Mouse (Mus musculus): ENCODE measurements around the gene Vmn2r39.
"Not testable (repeated sequence)": the region's sequence is repeated elsewhere in the genome, so short reads cannot be mapped to it uniquely, and the experiment has no call there.

Gene Vmn2r39

DNA sequence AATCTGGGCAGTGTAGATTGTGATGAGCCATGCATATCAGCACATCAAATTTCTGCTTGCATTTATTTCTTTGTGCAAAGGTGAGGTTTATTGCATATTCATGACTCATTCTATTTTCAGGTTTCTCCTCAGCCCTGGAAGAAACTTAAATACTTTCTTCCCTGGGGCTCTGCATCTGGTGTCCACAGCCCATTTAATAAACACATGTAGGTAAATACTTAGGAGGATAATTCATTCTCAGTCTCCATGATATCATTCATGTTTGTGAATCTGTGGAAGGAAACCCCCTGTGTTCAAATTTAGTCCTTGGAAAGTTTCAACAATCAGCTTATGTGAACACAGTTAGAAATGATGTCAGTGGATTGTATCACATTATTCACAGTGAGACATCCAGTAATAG lies at the start of gene Vmn2r39:
Gene Vmn2r39 (minus strand): TSS at position 101 of the 400 bp plus-strand sequence.
- not testable (repeated sequence) for DNase-seq (ENCODE audit: low read depth, low spot score)

- not testable (repeated sequence) for DNase-seq (ENCODE audit: low read depth, low spot score)
Observed at GRCm38 (mm10) chr7:9065353-9065752, 34.8 kb upstream of the Vmn2r39 start.

Data from brain, embryonic 18.5 days (tissue).